Mouse (Mus musculus): Measurements from ENCODE around the gene Cela1.

GRCm38 (mm10) chr15:100680381-100680780, 7.3 kb downstream of the Cela1 start:
- TF ChIP-seq CTCF (IDR thresholded peaks at IDR 0.05; ENCODE audit: extremely low read depth, insufficient read depth, low read length): no peak
- TF ChIP-seq POLR2A (IDR thresholded peaks at IDR 0.05; ENCODE audit: extremely low read depth, insufficient read depth, low read length): no peak
